Mouse (Mus musculus) heart, postnatal 0 days (tissue): ENCODE results near the gene St6galnac3.

Experiments
- CTCF ChIP-seq: IDR thresholded peaks from 2 replicates; pipeline ENCODE4 v1.5.1; 2016; ENCODE audit warnings: antibody characterized with exemption, control low read depth, low read depth
- EP300 ChIP-seq: IDR thresholded peaks from 2 replicates; pipeline ENCODE4 v1.6.1; 2016; ENCODE audit warnings: antibody characterized with exemption, low read depth

GRCm38 (mm10) chr3:153699086-153699485, 25.9 kb downstream of the St6galnac3 start:
- no peak for TF ChIP-seq CTCF
- TF ChIP-seq EP300 = no peak
